Mouse (Mus musculus) liver, embryonic 18 days (tissue): ENCODE measurements around the gene Ms4a3. TPM values are rescaled to one million over a fixed set of nuclear protein-coding genes. Genes with fewer than 3 reads are reported as not detected.

Experiments
- polyA plus RNA-seq: library from polyadenylated mRNA; depleted of rRNA; stranded (reverse); fragments of >200 nt; gene quantifications from 2 replicates; pipeline ENCODE4 v1.2.3, GENCODE M21; 2012; rRNA removed

Ms4a3 gene
- 20.7 and 27.6 TPM in 2 replicates for polyA plus RNA-seq

DNA sequence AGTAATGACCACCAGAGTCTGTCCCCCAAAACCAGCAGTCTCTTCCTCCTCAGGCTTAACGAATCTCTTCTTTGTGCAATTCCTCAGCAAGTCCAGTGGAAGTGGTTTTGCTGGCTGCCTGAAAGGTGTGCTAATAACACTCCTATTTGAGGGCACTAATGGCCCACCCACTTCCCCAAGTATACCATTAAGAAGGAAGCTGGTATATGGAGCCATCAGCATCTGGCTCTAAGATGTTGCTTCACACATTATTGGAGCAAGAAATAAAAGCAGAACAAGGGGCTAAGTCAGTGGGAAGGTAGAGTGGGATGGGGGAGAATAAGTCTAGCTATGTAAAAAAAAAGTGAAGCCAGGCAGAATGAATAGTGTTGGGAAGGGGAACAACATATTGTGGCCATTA is at the start of gene Ms4a3:
Gene Ms4a3, minus strand, starts transcription at position 120 of the 400 bp plus-strand sequence.

DNA sequence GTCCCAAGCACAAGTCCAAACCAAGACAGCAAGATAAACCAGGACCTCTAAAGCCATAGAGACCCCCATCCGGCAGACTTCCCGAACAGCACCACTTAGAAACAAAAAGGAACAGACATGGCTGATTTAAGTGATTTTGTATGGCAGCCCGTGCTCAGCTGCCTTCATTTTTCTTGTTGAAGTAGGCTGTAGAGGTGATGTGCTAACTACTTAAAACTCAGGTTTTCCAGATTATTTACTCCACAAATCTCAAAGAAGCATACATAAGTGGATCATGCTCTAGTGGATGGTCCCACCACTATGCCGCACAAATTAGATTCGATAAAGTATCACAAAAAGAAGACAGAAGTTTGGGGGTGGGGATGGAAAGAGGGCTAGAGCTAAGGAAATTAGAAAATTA is 19.8 kb upstream of the Ms4a3 start, which contains the start of gene Oosp2:
Gene Oosp2, minus strand, starts transcription at position 101 of the 400 bp plus-strand sequence.

DNA sequence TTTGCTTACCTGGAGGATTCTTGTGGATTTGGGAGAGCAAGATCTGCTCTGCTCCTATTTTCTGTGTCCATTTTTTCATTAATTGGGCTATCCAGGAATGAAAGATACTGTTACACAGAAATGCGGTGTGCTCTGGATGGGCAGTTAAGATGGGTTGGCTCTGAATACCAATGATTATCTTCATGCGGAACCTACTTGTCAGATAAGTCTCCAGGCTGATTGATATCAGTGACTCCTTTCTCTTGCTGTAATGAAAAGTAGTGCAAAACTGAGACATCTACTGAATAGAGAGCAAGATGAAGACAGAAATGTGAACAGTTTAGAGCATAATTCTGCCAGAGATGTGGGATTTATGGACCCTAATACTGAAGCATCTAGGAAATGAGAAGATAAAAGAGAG is 17.1 kb downstream of the Ms4a3 start, which contains the start of gene Ms4a2:
Gene Ms4a2, minus strand, starts transcription at position 169 of the 400 bp plus-strand sequence.

DNA sequence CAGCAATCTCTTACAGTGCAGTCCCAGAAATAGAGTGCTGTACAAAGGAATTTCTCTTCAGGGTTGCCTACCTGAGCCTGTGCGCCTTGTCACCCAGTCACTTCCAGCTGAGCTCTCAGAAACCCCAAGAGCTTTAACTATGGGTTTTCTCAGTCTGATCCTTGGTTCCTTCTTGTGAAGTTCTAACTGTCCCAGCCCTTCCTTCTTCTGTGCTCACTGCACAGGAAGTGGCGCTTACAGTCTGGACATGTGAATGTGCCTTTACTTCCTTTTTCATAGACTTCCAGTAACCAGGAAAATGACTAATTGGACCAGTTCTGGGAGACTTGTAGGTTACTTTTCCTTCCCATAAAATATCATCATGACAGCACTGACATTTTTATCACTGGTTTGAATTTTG is 36.0 kb downstream of the Ms4a3 start, which contains the start of gene Ms4a6d:
Gene Ms4a6d, minus strand, starts transcription at position 247 of the 400 bp plus-strand sequence.

Other genes with a start within 250 kb of the Ms4a3 start
- 1.7 and 3.1 TPM in 2 replicates for gene Ms4a4c, start 236.1 kb downstream of the Ms4a3 start, polyA plus RNA-seq
- 0.41 and 0.71 TPM in 2 replicates for gene Ms4a4b, start 197.3 kb downstream of the Ms4a3 start, polyA plus RNA-seq
- gene Ms4a6c, start 171.5 kb downstream of the Ms4a3 start, polyA plus RNA-seq: 10.9 and 11.9 TPM in 2 replicates
- 1.0 and 1.4 TPM in 2 replicates for gene Gm8369, start 154.9 kb downstream of the Ms4a3 start, polyA plus RNA-seq
- gene Ms4a6b, start 124.3 kb downstream of the Ms4a3 start, polyA plus RNA-seq: 6.1 and 8.9 TPM in 2 replicates
- 0.84 and 0.89 TPM in 2 replicates for gene Ms4a4d, start 104.0 kb downstream of the Ms4a3 start, polyA plus RNA-seq
- 6.1 and 6.2 TPM in 2 replicates for gene Ms4a6d, start 36.0 kb downstream of the Ms4a3 start, polyA plus RNA-seq
- 0.52 and 0.58 TPM in 2 replicates for gene Ms4a2, start 17.1 kb downstream of the Ms4a3 start, polyA plus RNA-seq
- 0.11 TPM in 1 of 2 replicates, not detected in the other for gene Oosp2, start 19.7 kb upstream of the Ms4a3 start, polyA plus RNA-seq
- 0.06 and 0.12 TPM in 2 replicates for gene Oosp1, start 50.3 kb upstream of the Ms4a3 start, polyA plus RNA-seq
- gene Oosp3, start 56.2 kb upstream of the Ms4a3 start, polyA plus RNA-seq: not detected in 2 replicates
- gene Gif, start 106.7 kb upstream of the Ms4a3 start, polyA plus RNA-seq: 0.01 TPM in 1 of 2 replicates, not detected in the other
- 22.2 and 23.1 TPM in 2 replicates for gene Mrpl16, start 129.5 kb upstream of the Ms4a3 start, polyA plus RNA-seq
- 1.2 and 1.4 TPM in 2 replicates for gene Stx3, start 178.6 kb upstream of the Ms4a3 start, polyA plus RNA-seq
- gene Olfr1417, start 198.4 kb upstream of the Ms4a3 start, polyA plus RNA-seq: not detected in 2 replicates
- gene Olfr1418, start 220.2 kb upstream of the Ms4a3 start, polyA plus RNA-seq: not detected in 2 replicates
- not detected in 2 replicates for gene Olfr1419, start 234.3 kb upstream of the Ms4a3 start, polyA plus RNA-seq
- not detected in 2 replicates for gene Olfr1420, start 245.7 kb upstream of the Ms4a3 start, polyA plus RNA-seq